Mouse (Mus musculus): ENCODE results near the gene Lypd5.

DNA sequence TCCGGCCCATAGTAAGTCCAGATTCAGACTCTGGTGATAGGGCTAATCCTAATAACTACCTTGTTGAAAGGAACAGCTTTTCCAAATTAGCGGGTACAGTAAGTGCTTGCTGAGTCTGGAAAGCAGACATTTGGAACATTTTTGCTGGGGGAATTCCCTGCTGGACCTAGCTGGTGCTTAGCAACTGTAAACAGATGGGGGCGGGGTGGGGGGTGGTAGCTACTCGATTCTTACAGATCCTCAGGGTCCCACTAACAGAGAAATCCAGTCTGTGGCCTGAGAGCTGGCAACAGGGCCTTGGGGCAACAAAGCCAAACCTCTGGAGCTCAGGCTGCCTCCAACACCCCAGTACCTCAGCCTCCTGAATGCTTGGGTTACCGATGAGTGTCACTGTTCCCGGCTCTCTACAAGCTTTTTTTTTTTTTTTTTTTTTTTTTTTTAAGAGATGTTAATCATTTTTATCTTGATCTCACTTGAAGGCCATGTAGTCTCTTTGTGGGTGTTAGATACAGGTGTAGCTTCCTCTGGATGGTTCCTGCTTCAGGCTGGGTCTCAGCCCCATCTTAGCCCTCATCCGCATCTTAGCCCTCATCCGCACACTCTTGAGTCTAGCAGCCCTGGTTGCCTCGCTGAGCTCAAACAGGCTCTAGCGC lies 29.2 kb downstream of the Lypd5 start:
- TF ChIP-seq CTCF (IDR thresholded peaks at IDR 0.05; ENCODE audit: low read depth, low read length) (no peak), POLR2A (IDR thresholded peaks at IDR 0.05; ENCODE audit: extremely low read depth, insufficient read depth, low read length) (no peak)
